ENCODE assay signal across 12 mouse cellular contexts in genomic region chr7:62375658-62376057, GRCm38 (mm10). TPM values are rescaled to one million over a fixed set of nuclear protein-coding genes. Genes with fewer than 3 reads are reported as not detected.
DNase-seq lines count a peak whose midpoint lies in the region; ATAC-seq and TF ChIP-seq lines count a peak whose summit lies in the region.
"Had no signal": no experiment of that assay in that cellular context is flagged by ENCODE, and none has a peak within 500 bp of the region (broad histone marks: within the 10 kb centered on the region; RNA-seq: fewer than 3 reads in every experiment).

No protein-coding gene starts in this region.

- intact Hi-C loops in left cerebral cortex, adult 2 months (cut with DNase I) = no loop called here

- H3K36me3 ChIP-seq in forebrain, embryonic 14.5 days (ENCODE audit: control insufficient read depth, insufficient read depth, low read length) = 0 out of 2 replicates have a peak, but pooled peaks cover 2% of the 10 kb centered on the region
- peaks cover 6% of the 10 kb centered on the region; the same call in 1 of the 2 replicates for H3K36me3 ChIP-seq in forebrain, embryonic 12.5 days (replicated peaks)

- peak overlapping the region; percentile 62 for H3K4me2 ChIP-seq in forebrain, embryonic 14.5 days (ENCODE audit: low read length)
- H3K4me2 ChIP-seq in forebrain, embryonic 12.5 days = no peak overlapping the region

- ATAC-seq in forebrain, embryonic 14.5 days = no peak
- ATAC-seq in forebrain, embryonic 12.5 days (ENCODE audit: low FRiP score) = no peak
- ATAC-seq in megakaryocyte progenitor cell, adult 5-6 weeks (replicated peaks; ENCODE audit: poor library complexity) = no peak

- DNase-seq in forebrain, embryonic 14.5 days (ENCODE audit: low spot score) = peak; percentile 72
- no peak for DNase-seq in left cerebral cortex, adult 2 months (ENCODE audit: extremely low spot score in 1 of 2, low spot score in 2 of 2)
- no peak for DNase-seq in left cerebral cortex, adult 9 months (ENCODE audit: low spot score in 2 of 2)
- DNase-seq in adipocyte (ENCODE audit: low spot score) = peak; percentile 55
- peak; percentile 5 for DNase-seq in lung, postnatal 25 days (ENCODE audit: low spot score)
- DNase-seq in c-Kit-positive CD71-positive TER-119-positive erythroid progenitor cells, embryonic 14.5 days (ENCODE audit: low spot score) = no peak
- DNase-seq: cerebellum, adult 9-10 months; right cerebral cortex, postnatal 25 days had no signal

- WGBS in forebrain, embryonic 14.5 days = 32% methylated on average over 4 of the region's 4 CpGs
- 41% methylated on average over 4 of the region's 4 CpGs for WGBS in forebrain, embryonic 12.5 days

- no peak overlapping the region for H3K27ac ChIP-seq in forebrain, embryonic 14.5 days (ENCODE audit: low read depth, low read length)
- no peak overlapping the region for H3K27ac ChIP-seq in forebrain, embryonic 12.5 days
- H3K27ac ChIP-seq in left cerebral cortex, adult 2 months = no peak overlapping the region
- H3K27ac ChIP-seq: limb, embryonic 15.5 days had no signal

- H3K4me1 ChIP-seq in forebrain, embryonic 14.5 days (ENCODE audit: control insufficient read depth, insufficient read depth, low read length) = peaks cover 4% of the 10 kb centered on the region; the same call in 1 of the 2 replicates
- H3K4me1 ChIP-seq in forebrain, embryonic 12.5 days = peaks cover 14% of the 10 kb centered on the region

- H3K27me3 ChIP-seq in forebrain, embryonic 14.5 days (replicated peaks; ENCODE audit: control insufficient read depth, insufficient read depth, low read length) = no peaks in the 10 kb centered on the region
- H3K27me3 ChIP-seq in forebrain, embryonic 12.5 days = no peaks in the 10 kb centered on the region
- H3K27me3 ChIP-seq: limb, embryonic 15.5 days had no signal

- H3K9me3 ChIP-seq in forebrain, embryonic 14.5 days (replicated peaks; ENCODE audit: control insufficient read depth, low read length) = 0 out of 2 replicates have a peak, but pooled peaks cover 7% of the 10 kb centered on the region
- peaks cover 31% of the 10 kb centered on the region; the same call in 1 of the 2 replicates for H3K9me3 ChIP-seq in forebrain, embryonic 12.5 days

- H3K4me3 ChIP-seq in forebrain, embryonic 14.5 days (ENCODE audit: low read depth, low read length) = no peak overlapping the region
- no peak overlapping the region for H3K4me3 ChIP-seq in forebrain, embryonic 12.5 days (replicated peaks)
- H3K4me3 ChIP-seq in left cerebral cortex, adult 2 months = no peak overlapping the region

- peak; percentile 49 for TF ChIP-seq CTCF in left cerebral cortex, adult 2 months (IDR thresholded peaks at IDR 0.05)

- H3K9ac ChIP-seq in forebrain, embryonic 14.5 days (ENCODE audit: low read length) = no peak overlapping the region
- no peak overlapping the region for H3K9ac ChIP-seq in forebrain, embryonic 12.5 days
- H3K9ac ChIP-seq: limb, embryonic 15.5 days had no signal

RNA-seq across cellular contexts. Expression of gene Magel2, which starts 1.2 kb away (rescaled TPM):
- 11.8 and 14.0 TPM in 2 replicates for polyA plus RNA-seq in forebrain, embryonic 14.5 days (2014; fragmentation: Nextera tagmentation; extraction: Ambion mirVana)
- polyA plus RNA-seq in forebrain, embryonic 12.5 days (2016; fragmentation: Nextera tagmentation; extraction: Ambion mirVana) = 22.3 and 30.3 TPM in 2 replicates
- total RNA-seq in left cerebral cortex, adult 2 months (2021) = 1 to 10 TPM; 1.4 to 3.5 TPM
- total RNA-seq in megakaryocyte progenitor cell, adult 5-6 weeks (2015) = not detected in 2 replicates
- total RNA-seq in megakaryocyte progenitor cell, adult 5-6 weeks (2017) = not detected in 2 replicates
- total RNA-seq: heart, adult 18-20 months had no signal

RNA-seq across cellular contexts. Expression of gene Ndn, which starts 29.3 kb away (rescaled TPM):
- 599 and 619 TPM in 2 replicates for polyA plus RNA-seq in forebrain, embryonic 14.5 days (2014; fragmentation: Nextera tagmentation; extraction: Ambion mirVana)
- polyA plus RNA-seq in forebrain, embryonic 12.5 days (2016; fragmentation: Nextera tagmentation; extraction: Ambion mirVana) = 259 and 280 TPM in 2 replicates
- 100 to 1,000 TPM; 112 to 117 TPM for total RNA-seq in left cerebral cortex, adult 2 months (2021)
- total RNA-seq in megakaryocyte progenitor cell, adult 5-6 weeks (2015) = 0.05 TPM in 1 of 2 replicates, not detected in the other
- not detected in 2 replicates for total RNA-seq in megakaryocyte progenitor cell, adult 5-6 weeks (2017)

RNA-seq across cellular contexts. Expression of gene Mkrn3, which starts 44.3 kb away (rescaled TPM):
- polyA plus RNA-seq in forebrain, embryonic 14.5 days (2014; fragmentation: Nextera tagmentation; extraction: Ambion mirVana) = 20.0 and 23.7 TPM in 2 replicates
- 25.1 and 25.5 TPM in 2 replicates for polyA plus RNA-seq in forebrain, embryonic 12.5 days (2016; fragmentation: Nextera tagmentation; extraction: Ambion mirVana)
- total RNA-seq in left cerebral cortex, adult 2 months (2021) = under 1 TPM; 0.48 to 0.75 TPM
- 0.10 and 0.32 TPM in 2 replicates for total RNA-seq in megakaryocyte progenitor cell, adult 5-6 weeks (2015)
- total RNA-seq in megakaryocyte progenitor cell, adult 5-6 weeks (2017) = 0.14 TPM in 1 of 2 replicates, not detected in the other

Comparison
In these comparisons a context has a peak if more than half of its experiments do, and no peak if none do; other contexts are left out.
1. DNase-seq: peak in forebrain, embryonic 14.5 days (single experiment), adipocyte (single experiment) and lung, postnatal 25 days (single experiment); none in left cerebral cortex, adult 2 months (0 of 2), left cerebral cortex, adult 9 months (0 of 2) and c-Kit-positive CD71-positive TER-119-positive erythroid progenitor cells, embryonic 14.5 days (single experiment).
2. RNA of gene Ndn, which starts 29.3 kb away (total RNA-seq): 112 to 117 TPM in left cerebral cortex, adult 2 months; 0.05 TPM in megakaryocyte progenitor cell, adult 5-6 weeks; every median in the first group is over 100 times any median in the second.